8 mouse cellular contexts compared by ENCODE assay signal in the genomic region with DNA sequence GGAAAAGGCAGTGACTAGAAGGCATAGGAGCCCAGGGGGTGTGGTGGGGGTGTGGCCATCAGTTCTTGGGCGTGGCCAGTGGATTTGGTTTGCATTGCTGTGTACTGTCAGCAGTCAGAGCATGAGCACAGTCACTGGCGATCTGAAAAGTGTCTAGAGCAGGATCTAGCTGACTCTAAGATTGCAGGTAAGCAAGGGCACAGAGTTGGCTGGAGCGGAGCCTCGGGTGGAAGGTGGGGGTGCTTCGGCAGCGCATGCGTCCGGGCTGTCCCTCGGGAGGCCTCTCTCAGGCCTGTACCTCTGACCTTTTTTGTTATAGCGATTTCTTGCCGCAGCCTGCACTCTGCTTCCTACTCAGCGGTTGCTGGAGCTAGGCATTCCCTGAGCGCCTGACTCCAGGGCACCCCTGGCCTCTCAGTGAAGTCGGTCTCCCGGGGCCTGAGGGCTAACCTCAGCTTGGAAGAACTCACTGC. TPM values are rescaled to one million over a fixed set of nuclear protein-coding genes. Genes with fewer than 3 reads are reported as not detected.
DNase-seq lines count a peak whose midpoint lies in the region; ATAC-seq lines count a peak whose summit lies in the region.

Cd59a (plus strand) TSS at position 61 of the 473 bp plus-strand sequence.

- no peaks in the 10 kb centered on the region for H3K27me3 ChIP-seq in hindbrain, embryonic 12.5 days

- peak within 1 kb of the TSS; percentile 67 for H3K4me2 ChIP-seq in hindbrain, embryonic 12.5 days (replicated peaks)

- ATAC-seq in hindbrain, embryonic 12.5 days (ENCODE audit: low FRiP score): peak; percentile 89

- no peaks in the 10 kb centered on the region for H3K36me3 ChIP-seq in hindbrain, embryonic 12.5 days

- no peaks in the 10 kb centered on the region for H3K9me3 ChIP-seq in hindbrain, embryonic 12.5 days (replicated peaks)

- 1% methylated on average over 15 of the region's 15 CpGs for WGBS in hindbrain, embryonic 12.5 days

- DNase-seq in R1 (ENCODE audit: low read depth, low spot score): peak; percentile 91
- DNase-seq in cerebellum, postnatal 25 days: peak; percentile 65 to 78
- peak; percentile 9 to 15 for DNase-seq in frontal cortex, postnatal 25 days (ENCODE audit: low spot score in 2 of 2)
- peak; percentile 9 to 32 for DNase-seq in layer of hippocampus, postnatal 14 days (ENCODE audit: low spot score in 2 of 2)
- DNase-seq in lung, postnatal 10 days: peak; percentile 91
- peak; percentile 85 for DNase-seq in retina, embryonic 14.5 days (ENCODE audit: low spot score)
- DNase-seq in thymus, postnatal 4 days: peak; percentile 64

- H3K4me1 ChIP-seq in hindbrain, embryonic 12.5 days: peaks cover 12% of the 10 kb centered on the region

- H3K9ac ChIP-seq in hindbrain, embryonic 12.5 days: peak within 1 kb of the TSS; percentile 62

- peak within 1 kb of the TSS; percentile 41 for H3K4me3 ChIP-seq in hindbrain, embryonic 12.5 days

- H3K27ac ChIP-seq in hindbrain, embryonic 12.5 days: peak within 1 kb of the TSS; percentile 74

RNA-seq across cellular contexts. Expression of gene Cd59a, which starts in this region (rescaled TPM):
- 23.2 and 23.3 TPM in 2 replicates for polyA plus RNA-seq in hindbrain, embryonic 12.5 days (2016; fragmentation: Nextera tagmentation; extraction: Ambion mirVana)
- total RNA-seq in layer of hippocampus, postnatal 14 days (2021): 1 to 10 TPM; 4.4 to 5.5 TPM

Comparison
In these comparisons a context has a peak if more than half of its experiments do, and no peak if none do; other contexts are left out.
1. Peak in every context shown above with its lines: DNase-seq, ATAC-seq, H3K4me3 ChIP-seq and H3K27ac ChIP-seq.
2. DNase-seq: peak in every context shown above with its lines; median percentile 91 in R1; 91 in lung, postnatal 10 days; 85 in retina, embryonic 14.5 days; 72 in cerebellum, postnatal 25 days; 64 in thymus, postnatal 4 days; 20 in layer of hippocampus, postnatal 14 days; 12 in frontal cortex, postnatal 25 days.